Mouse (Mus musculus): ENCODE results near the gene Myrfl. TPM values are rescaled to one million over a fixed set of nuclear protein-coding genes. Genes with fewer than 3 reads are reported as not detected.

Gene Myrfl
- polyA plus RNA-seq, 1 experiment: 0.07 TPM

- no peak for DNase-seq (ENCODE audit: low read depth)
Observed at GRCm38 (mm10) chr10:116760561-116760960, 136.2 kb downstream of the Myrfl start.

- DNase-seq (ENCODE audit: low read depth): no peak
Observed at GRCm38 (mm10) chr10:116759816-116760215, 136.9 kb downstream of the Myrfl start.

GRCm38 (mm10) chr10:116755881-116756581 is 140.7 kb downstream of the Myrfl start:
- DNase-seq (ENCODE audit: low read depth): no peak

GRCm38 (mm10) chr10:116754940-116755339 is 141.8 kb downstream of the Myrfl start:
- DNase-seq (ENCODE audit: low read depth): no peak

GRCm38 (mm10) chr10:116750895-116751294 is 145.8 kb downstream of the Myrfl start:
- DNase-seq (ENCODE audit: low read depth): no peak

GRCm38 (mm10) chr10:116750062-116750461 is 146.7 kb downstream of the Myrfl start:
- no peak for DNase-seq (ENCODE audit: low read depth)

GRCm38 (mm10) chr10:116748681-116749080 is 148.0 kb downstream of the Myrfl start:
- no peak for DNase-seq (ENCODE audit: low read depth)

GRCm38 (mm10) chr10:116746281-116747011 is 150.3 kb downstream of the Myrfl start:
- no peak for DNase-seq (ENCODE audit: low read depth)

GRCm38 (mm10) chr10:116742696-116743095 is 154.0 kb downstream of the Myrfl start:
- no peak for DNase-seq (ENCODE audit: low read depth)

GRCm38 (mm10) chr10:116742189-116742588 is 154.5 kb downstream of the Myrfl start:
- DNase-seq (ENCODE audit: low read depth): no peak

- DNase-seq (ENCODE audit: low read depth): no peak
Observed at GRCm38 (mm10) chr10:116741343-116741742, 155.4 kb downstream of the Myrfl start.

- DNase-seq (ENCODE audit: low read depth): no peak
Observed at GRCm38 (mm10) chr10:116740073-116740472, 156.6 kb downstream of the Myrfl start.

GRCm38 (mm10) chr10:116738533-116738932 is 158.2 kb downstream of the Myrfl start:
- no peak for DNase-seq (ENCODE audit: low read depth)

GRCm38 (mm10) chr10:116735607-116736006 is 161.1 kb downstream of the Myrfl start:
- DNase-seq (ENCODE audit: low read depth): no peak

- no peak for DNase-seq (ENCODE audit: low read depth)
Observed at GRCm38 (mm10) chr10:116733651-116734050, 163.1 kb downstream of the Myrfl start.

GRCm38 (mm10) chr10:116730033-116730652 is 166.6 kb downstream of the Myrfl start:
- DNase-seq (ENCODE audit: low read depth): no peak

GRCm38 (mm10) chr10:116728860-116729259 is 167.9 kb downstream of the Myrfl start:
- DNase-seq (ENCODE audit: low read depth): no peak

- no peak for DNase-seq (ENCODE audit: low read depth)
Observed at GRCm38 (mm10) chr10:116727702-116728298, 168.9 kb downstream of the Myrfl start.

Measured in gonadal fat pad, adult 2 months (tissue).